Mouse (Mus musculus) kidney, embryonic 14.5 days (tissue): ENCODE results near the gene Gm43064. TPM values are rescaled to one million over a fixed set of nuclear protein-coding genes. Genes with fewer than 3 reads are reported as not detected.

Source experiments
- ATAC-seq: fragments of 200-750 bp; cut with Nextera tagmentation; 2 replicates; pipeline ENCODE4 v1.8.0; 2017; ENCODE audit warnings: moderate number of reproducible peaks, mild to moderate bottlenecking, moderate TSS enrichment, moderate library complexity; ENCODE audit not compliant: low FRiP score, low TSS enrichment
- H3K27ac ChIP-seq: fragments of 300-500 bp; sonication (generic); 2 replicates; pipeline ENCODE4 v1.5.1; 2014; ENCODE audit warnings: low read depth, mild to moderate bottlenecking, low read length, moderate library complexity, mixed read lengths
- H3K27me3 ChIP-seq: fragments of 300-500 bp; sonication (generic); 2 replicates; pipeline ENCODE4 v1.6.1; 2014; ENCODE audit warnings: mild to moderate bottlenecking, low read length; ENCODE audit not compliant: control insufficient read depth, insufficient read depth
- H3K36me3 ChIP-seq: fragments of 300-500 bp; sonication (generic); 2 replicates; pipeline ENCODE4 v1.6.1; 2014; ENCODE audit warnings: low read length, mixed read lengths; ENCODE audit not compliant: control insufficient read depth, insufficient read depth
- H3K4me1 ChIP-seq: fragments of 300-500 bp; sonication (generic); 2 replicates; pipeline ENCODE4 v1.6.1; 2014; ENCODE audit warnings: low read length, mixed read lengths; ENCODE audit not compliant: control insufficient read depth, insufficient read depth
- H3K4me2 ChIP-seq: fragments of 300-500 bp; sonication (generic); replicated peaks from 2 replicates; pipeline ENCODE4 v1.6.1; 2014; ENCODE audit warnings: low read depth, mild to moderate bottlenecking, low read length
- H3K4me3 ChIP-seq: fragments of 300-500 bp; sonication (generic); 2 replicates; pipeline ENCODE4 v1.5.1; 2014; ENCODE audit warnings: mild to moderate bottlenecking, low read length
- H3K9ac ChIP-seq: fragments of 300-500 bp; sonication (generic); 2 replicates; pipeline ENCODE4 v1.6.1; 2014; ENCODE audit warnings: low read depth, mild to moderate bottlenecking, low read length, moderate library complexity
- H3K9me3 ChIP-seq: fragments of 300-500 bp; sonication (generic); 2 replicates; pipeline ENCODE4 v1.6.1; 2016; ENCODE audit warnings: low read length; ENCODE audit not compliant: control insufficient read depth
- WGBS: fragments of 180-500 bp; shearing (Covaris S2); extraction: QIAGEN DNeasy Blood & Tissue Kit; methylation state at CpG from one replicate; pipeline ENCODE4 v1.1.7; 2014; 5-methylcytosine and 5-hydroxymethylcytosine counted together
- polyA plus RNA-seq: library from polyadenylated mRNA; unstranded; fragments of >200 nt; fragmentation: Nextera tagmentation; extraction: Ambion mirVana; gene quantifications from 2 replicates; pipeline ENCODE4 v1.2.1, GENCODE M21; 2014

Gm43064 gene
- polyA plus RNA-seq, 1 experiment from 2014 or later: 0.12 TPM

DNA sequence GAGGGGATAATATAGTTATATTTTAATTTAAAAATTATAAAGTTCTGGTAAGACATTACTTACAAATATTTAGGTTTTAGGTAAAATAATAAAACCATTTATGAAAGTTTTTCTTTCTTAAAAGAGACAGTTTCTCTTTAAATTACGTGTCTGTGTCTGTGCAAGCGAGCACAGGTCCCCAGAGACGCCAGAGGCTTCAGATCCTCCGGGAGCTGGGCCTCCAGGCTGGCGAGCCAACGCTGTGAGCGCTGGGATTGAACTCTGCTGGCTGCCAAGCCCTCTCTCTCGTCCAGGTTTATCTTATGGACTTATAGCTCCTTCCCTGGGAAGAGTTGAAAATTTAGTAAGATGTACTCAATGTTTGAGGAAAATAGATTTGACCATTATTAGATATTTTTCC, 44.4 kb downstream of the Gm43064 start:
- no peaks in the 10 kb centered on the region for H3K36me3 ChIP-seq
- no peak for ATAC-seq
- 69% methylated on average over 8 of the region's 8 CpGs for WGBS
- H3K27ac ChIP-seq: no peak overlapping the region
- no peak overlapping the region for H3K4me3 ChIP-seq
- no peaks in the 10 kb centered on the region for H3K9me3 ChIP-seq
- no peak overlapping the region for H3K4me2 ChIP-seq
- no peaks in the 10 kb centered on the region for H3K4me1 ChIP-seq
- H3K9ac ChIP-seq: no peak overlapping the region
- H3K27me3 ChIP-seq: no peaks in the 10 kb centered on the region

DNA sequence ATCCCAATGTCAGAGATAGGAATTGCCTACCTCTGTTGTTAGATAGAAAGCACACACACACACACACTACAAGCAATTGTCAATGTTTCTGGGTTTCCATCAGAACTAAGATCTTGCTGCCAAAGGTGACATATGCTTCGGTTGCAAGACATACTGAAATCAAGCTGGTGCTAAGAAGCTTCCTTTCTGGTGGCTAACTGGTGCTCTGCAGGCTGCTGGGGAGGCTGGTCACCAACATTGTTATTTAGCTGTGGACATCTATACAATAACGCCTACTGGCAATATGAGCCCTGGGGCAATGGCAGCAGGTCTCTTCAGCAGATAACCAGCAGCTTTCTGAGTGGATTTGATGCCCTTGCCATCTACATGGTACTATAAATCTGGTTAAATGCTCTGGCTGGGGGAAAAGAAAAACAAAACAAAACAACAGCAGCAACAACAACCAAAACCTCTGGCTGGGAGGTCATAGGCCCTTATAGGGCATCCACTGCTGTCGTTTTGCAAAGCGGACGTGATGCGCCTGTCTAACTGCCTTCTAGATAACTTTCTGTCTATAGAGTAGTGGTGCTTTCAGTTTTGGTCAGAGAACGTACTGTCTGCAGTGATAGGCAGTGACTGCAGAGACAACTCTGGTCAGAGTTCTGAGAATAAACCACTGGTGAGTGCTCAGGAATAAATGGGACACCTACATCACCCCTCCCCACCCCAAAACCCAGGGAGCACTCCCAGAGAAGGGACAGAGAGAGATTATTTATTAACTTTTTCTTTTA, 47.8 kb downstream of the Gm43064 start:
- H3K4me3 ChIP-seq: no peak overlapping the region
- H3K27me3 ChIP-seq: no peaks in the 10 kb centered on the region
- no peaks in the 10 kb centered on the region for H3K36me3 ChIP-seq
- no peak for ATAC-seq
- no peak overlapping the region for H3K4me2 ChIP-seq
- H3K27ac ChIP-seq: no peak overlapping the region
- WGBS: 90% methylated on average over 7 of the region's 7 CpGs
- no peak overlapping the region for H3K9ac ChIP-seq
- H3K9me3 ChIP-seq: no peaks in the 10 kb centered on the region
- H3K4me1 ChIP-seq: no peaks in the 10 kb centered on the region

DNA sequence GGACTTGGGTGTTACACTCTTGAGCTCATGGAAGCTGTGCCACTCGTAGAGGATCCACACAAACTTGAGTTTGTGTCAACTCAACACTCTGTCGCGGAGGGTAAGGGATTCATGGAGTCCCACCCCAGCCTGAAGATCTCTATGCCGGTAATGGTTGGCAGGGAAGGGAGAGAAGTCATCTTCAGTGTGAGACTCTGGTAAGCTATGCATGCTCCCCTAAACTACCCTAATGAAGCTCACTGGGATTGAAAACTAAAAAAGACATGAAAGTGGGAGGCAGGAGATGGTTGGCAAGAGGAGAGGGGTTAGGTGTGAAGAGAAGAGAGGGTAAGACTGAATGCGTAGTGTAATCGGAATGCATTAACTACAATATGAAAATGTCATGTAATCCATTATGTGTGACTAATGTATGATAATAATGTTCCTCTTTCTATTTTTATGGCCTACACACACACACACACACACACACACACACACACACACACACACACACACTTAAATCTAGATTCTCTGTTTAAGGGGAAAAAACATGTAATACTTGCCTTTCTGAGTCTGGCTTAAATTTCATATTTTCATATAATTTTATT, 48.7 kb downstream of the Gm43064 start:
- no peaks in the 10 kb centered on the region for H3K27me3 ChIP-seq
- H3K4me3 ChIP-seq: no peak overlapping the region
- no peaks in the 10 kb centered on the region for H3K9me3 ChIP-seq
- WGBS: 89% methylated on average over 6 of the region's 6 CpGs
- no peak overlapping the region for H3K27ac ChIP-seq
- no peaks in the 10 kb centered on the region for H3K4me1 ChIP-seq
- H3K9ac ChIP-seq: no peak overlapping the region
- no peak for ATAC-seq
- H3K36me3 ChIP-seq: no peaks in the 10 kb centered on the region
- no peak overlapping the region for H3K4me2 ChIP-seq

DNA sequence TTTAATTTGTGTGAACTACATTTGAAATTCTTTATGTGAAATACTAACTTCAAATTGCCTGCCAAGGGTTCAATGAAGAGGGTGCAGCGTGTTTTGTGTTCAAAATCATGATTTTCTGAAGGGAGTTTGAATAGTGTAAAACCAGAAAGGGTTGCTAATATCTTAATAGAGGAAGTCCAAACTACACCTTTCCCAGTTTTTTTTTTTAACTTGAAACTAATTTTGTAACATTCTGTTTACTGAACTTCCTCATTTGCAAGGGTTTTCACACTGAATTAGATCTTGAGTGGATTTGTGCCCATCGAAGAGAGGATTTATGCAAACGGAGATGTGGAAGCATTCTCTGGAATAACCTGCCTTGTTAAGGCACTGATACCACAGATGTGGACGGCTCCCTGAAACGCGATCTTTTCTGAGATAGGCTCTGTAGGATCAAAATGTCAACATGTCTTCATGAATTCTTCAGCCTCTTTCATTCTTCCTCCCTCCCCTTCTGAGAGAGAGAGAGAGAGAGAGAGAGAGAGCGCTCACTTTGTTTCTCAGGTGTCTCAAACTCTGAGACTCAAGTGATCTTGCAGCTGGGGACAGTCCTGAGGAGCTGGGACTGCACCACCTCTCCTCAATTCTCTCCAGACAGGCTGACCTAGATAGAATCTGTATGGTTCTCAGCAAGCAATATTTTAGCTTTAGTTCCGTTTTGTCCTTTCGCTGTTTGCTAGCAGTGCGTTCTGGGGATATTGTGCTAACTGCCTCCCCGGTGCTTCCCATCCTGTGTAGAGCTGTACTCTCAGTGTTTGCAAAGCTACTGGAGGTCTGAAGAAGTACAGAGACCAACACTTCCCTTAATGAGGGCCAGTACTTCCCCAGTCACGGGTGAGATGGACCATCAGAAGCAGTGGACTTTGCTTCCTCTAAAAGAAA, 49.8 kb downstream of the Gm43064 start, which contains the start of gene Ptpn22:
TSS of gene Ptpn22 (plus strand) at position 915 of the 921 bp plus-strand sequence.
- Histone ChIP-seq H3K36me3 (no peaks in the 10 kb centered on the region), H3K27ac (no peak within 1 kb of the TSS), H3K9ac (no peak within 1 kb of the TSS), H3K4me1 (no peaks in the 10 kb centered on the region), H3K4me2 (no peak within 1 kb of the TSS), H3K9me3 (no peaks in the 10 kb centered on the region), H3K27me3 (no peaks in the 10 kb centered on the region), H3K4me3 (no peak within 1 kb of the TSS)
- no peak for ATAC-seq
- WGBS: 71% methylated on average over 12 of the region's 12 CpGs

DNA sequence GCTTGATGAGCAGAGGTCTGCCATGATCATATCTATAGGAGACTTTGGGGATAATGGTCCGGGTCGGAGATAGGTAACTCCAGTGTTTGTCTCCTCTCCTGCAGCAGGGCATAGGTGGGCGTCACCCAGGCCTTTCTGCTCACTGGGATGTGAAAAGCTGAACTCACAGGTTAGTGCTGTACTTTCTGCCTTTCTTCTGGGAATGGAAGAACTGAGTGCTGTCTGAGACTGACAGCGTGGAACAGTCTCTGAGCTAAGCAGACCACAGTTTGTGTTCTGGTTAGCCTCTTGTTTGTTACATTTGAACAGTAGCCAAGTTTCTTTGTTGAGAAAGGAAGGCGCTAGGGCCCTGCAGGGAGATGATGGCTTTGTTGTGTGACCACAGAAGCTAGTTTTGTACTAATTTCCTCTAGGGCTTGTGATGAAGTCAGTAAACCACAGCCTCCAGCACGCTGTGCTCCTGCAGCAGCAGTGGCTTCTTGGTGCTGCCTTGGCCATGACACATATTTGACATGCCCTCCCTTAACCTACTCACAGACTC, 50.5 kb downstream of the Gm43064 start:
- H3K9me3 ChIP-seq: no peaks in the 10 kb centered on the region
- H3K27me3 ChIP-seq: no peaks in the 10 kb centered on the region
- no peak overlapping the region for H3K9ac ChIP-seq
- no peak overlapping the region for H3K4me3 ChIP-seq
- ATAC-seq: no peak
- no peak overlapping the region for H3K27ac ChIP-seq
- H3K4me1 ChIP-seq: no peaks in the 10 kb centered on the region
- H3K36me3 ChIP-seq: no peaks in the 10 kb centered on the region
- 62% methylated on average over 6 of the region's 6 CpGs for WGBS
- no peak overlapping the region for H3K4me2 ChIP-seq

DNA sequence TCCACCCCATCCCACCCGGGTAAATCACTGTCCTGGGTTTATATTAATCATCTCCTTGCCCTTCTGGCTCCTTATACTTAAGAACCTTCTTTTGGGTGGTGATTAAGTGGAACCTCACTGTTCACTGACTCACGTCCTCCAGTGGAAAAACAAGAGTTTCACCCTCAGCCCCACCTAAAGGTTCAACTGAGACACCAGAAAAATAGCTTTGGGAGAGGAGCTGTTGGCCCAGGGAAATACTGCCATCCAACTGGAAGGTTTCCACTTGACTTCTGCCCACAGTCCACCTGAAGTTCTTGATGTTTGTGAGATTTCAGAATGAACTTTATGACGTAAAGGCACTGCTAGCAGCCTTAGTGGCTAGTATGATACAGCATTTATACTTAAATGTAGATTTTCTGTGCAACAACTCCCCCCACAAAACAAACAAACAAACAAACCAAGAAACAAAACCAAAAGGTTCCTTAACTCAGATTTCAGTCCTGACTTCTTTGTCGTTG, 53.4 kb downstream of the Gm43064 start:
- 73% methylated on average over 4 of the region's 4 CpGs for WGBS
- Histone ChIP-seq H3K9me3 (no peaks in the 10 kb centered on the region), H3K4me1 (no peaks in the 10 kb centered on the region), H3K27me3 (no peaks in the 10 kb centered on the region), H3K4me3 (no peak overlapping the region), H3K27ac (no peak overlapping the region), H3K4me2 (no peak overlapping the region), H3K9ac (no peak overlapping the region), H3K36me3 (no peaks in the 10 kb centered on the region)
- no peak for ATAC-seq

DNA sequence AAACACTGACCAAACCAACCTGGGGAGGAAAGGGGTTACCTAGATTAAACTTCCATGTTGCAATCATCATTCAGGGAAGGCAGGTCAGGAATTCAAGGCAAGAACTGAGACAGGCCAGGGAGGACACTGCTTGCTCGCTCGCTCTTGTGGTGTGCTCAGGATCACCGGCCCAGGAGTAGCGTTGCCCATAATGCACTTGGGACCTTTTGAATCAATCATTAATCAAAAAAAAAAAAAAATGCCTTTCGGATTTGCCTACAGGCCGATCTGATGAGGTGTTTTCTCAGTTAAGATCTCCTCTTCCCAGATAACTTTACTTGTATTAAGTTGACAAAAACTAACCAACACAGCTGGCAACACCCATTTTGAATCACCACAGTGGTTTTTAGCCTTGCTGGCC, 54.8 kb downstream of the Gm43064 start:
- Histone ChIP-seq H3K27ac (no peak overlapping the region), H3K4me1 (no peaks in the 10 kb centered on the region), H3K9me3 (no peaks in the 10 kb centered on the region), H3K4me3 (no peak overlapping the region), H3K9ac (no peak overlapping the region), H3K36me3 (no peaks in the 10 kb centered on the region), H3K4me2 (no peak overlapping the region), H3K27me3 (no peaks in the 10 kb centered on the region)
- no peak for ATAC-seq
- 76% methylated on average over 6 of the region's 6 CpGs for WGBS

DNA sequence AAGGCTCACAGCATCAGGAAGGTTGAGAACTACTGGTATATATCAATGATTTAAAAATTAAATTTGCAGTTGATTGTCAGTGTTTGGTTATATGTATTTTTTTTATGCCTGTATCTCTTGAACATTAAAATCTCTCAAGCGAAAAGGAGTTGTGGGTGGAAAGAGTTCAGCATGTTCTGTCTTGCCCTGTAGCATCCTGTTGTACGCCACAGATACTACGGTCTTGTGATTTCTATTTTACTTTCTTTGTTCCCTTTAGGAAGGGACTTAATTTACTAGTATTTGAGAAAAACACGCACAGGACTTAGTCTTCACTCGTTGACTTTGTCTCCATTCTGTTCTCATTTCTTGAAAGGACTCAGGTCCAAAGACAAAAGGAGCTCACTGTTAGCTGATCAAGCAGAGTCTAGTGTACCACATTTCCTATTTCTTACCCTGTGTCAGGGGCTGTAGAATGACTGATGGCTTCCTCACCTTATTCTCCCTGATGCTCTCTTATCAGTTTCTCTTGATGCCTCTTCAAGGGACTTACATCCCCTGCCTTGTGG, 58.1 kb downstream of the Gm43064 start:
- no peak overlapping the region for H3K27ac ChIP-seq
- no peak overlapping the region for H3K9ac ChIP-seq
- no peaks in the 10 kb centered on the region for H3K27me3 ChIP-seq
- H3K4me2 ChIP-seq: no peak overlapping the region
- H3K4me1 ChIP-seq: no peaks in the 10 kb centered on the region
- no peaks in the 10 kb centered on the region for H3K9me3 ChIP-seq
- H3K4me3 ChIP-seq: no peak overlapping the region
- no peaks in the 10 kb centered on the region for H3K36me3 ChIP-seq
- 89% methylated on average over 5 of the region's 5 CpGs for WGBS
- no peak for ATAC-seq
